Mouse (Mus musculus): ENCODE data around the gene Hsd17b2. TPM values are rescaled to one million over a fixed set of nuclear protein-coding genes. Genes with fewer than 3 reads are reported as not detected.

The Hsd17b2 gene
- polyA plus RNA-seq, 1 experiment = 0.61 TPM

GRCm38 (mm10) chr8:117672558-117672957 lies 29.1 kb upstream of the Hsd17b2 start:
- Histone ChIP-seq H3K9me3 (replicated peaks; ENCODE audit: control insufficient read depth, insufficient read depth, low read length, poor library complexity, severe bottlenecking) (0 out of 2 replicates have a peak, but pooled peaks cover 5% of the 10 kb centered on the region), H3K4me1 (ENCODE audit: control insufficient read depth, insufficient read depth, low read length) (no peaks in the 10 kb centered on the region), H3K36me3 (ENCODE audit: control insufficient read depth, insufficient read depth, low read length, poor library complexity, severe bottlenecking) (no peaks in the 10 kb centered on the region), H3K9ac (ENCODE audit: low read depth, poor library complexity, severe bottlenecking) (no peak overlapping the region), H3K4me3 (ENCODE audit: low read depth, low read length) (no peak overlapping the region), H3K27me3 (ENCODE audit: control insufficient read depth, insufficient read depth, low read length, poor library complexity, severe bottlenecking) (no peaks in the 10 kb centered on the region), H3K27ac (ENCODE audit: insufficient read depth, low read length) (no peak overlapping the region)
- TF ChIP-seq CTCF (IDR thresholded peaks at IDR 0.05; ENCODE audit: low read depth, low read length) = no peak
- TF ChIP-seq EP300 (IDR thresholded peaks at IDR 0.05; ENCODE audit: insufficient read depth, low read depth, low read length) = no peak
- no peak for TF ChIP-seq POLR2A (IDR thresholded peaks at IDR 0.05; ENCODE audit: insufficient read depth, low read length)

DNA sequence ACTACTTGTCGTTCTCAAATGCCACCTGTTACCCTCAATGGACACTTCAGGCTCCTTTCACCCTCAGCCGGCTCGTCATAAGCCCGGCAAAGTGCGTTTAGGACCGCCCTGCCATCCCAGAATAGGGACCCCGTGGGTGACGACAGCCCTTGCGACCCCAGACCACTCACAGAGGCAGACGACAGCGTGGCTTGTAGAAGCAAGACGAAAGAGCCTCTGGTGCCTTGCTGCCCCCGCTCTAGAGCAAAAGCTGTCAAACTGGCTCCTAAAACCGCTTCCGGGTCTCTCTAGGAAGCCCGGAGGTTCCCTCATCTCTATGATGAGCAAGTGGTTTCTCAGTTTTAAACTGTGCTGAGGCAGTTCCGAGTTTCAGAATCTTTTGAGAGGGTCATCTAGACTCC lies 28.3 kb upstream of the Hsd17b2 start, which contains the start of gene Sdr42e1:
Sdr42e1 (minus strand) TSS at position 260 of the 401 bp plus-strand sequence.
- TF ChIP-seq CTCF (IDR thresholded peaks at IDR 0.05; ENCODE audit: low read depth, low read length) (no peak), POLR2A (IDR thresholded peaks at IDR 0.05; ENCODE audit: insufficient read depth, low read length) (no peak), EP300 (IDR thresholded peaks at IDR 0.05; ENCODE audit: insufficient read depth, low read depth, low read length) (no peak)
- H3K9ac ChIP-seq (ENCODE audit: low read depth, poor library complexity, severe bottlenecking) = no peak within 1 kb of the TSS
- no peaks in the 10 kb centered on the region for H3K4me1 ChIP-seq (ENCODE audit: control insufficient read depth, insufficient read depth, low read length)
- H3K27ac ChIP-seq (ENCODE audit: insufficient read depth, low read length) = no peak within 1 kb of the TSS
- H3K9me3 ChIP-seq (replicated peaks; ENCODE audit: control insufficient read depth, insufficient read depth, low read length, poor library complexity, severe bottlenecking) = 0 out of 2 replicates have a peak, but pooled peaks cover 5% of the 10 kb centered on the region
- no peaks in the 10 kb centered on the region for H3K27me3 ChIP-seq (ENCODE audit: control insufficient read depth, insufficient read depth, low read length, poor library complexity, severe bottlenecking)
- no peaks in the 10 kb centered on the region for H3K36me3 ChIP-seq (ENCODE audit: control insufficient read depth, insufficient read depth, low read length, poor library complexity, severe bottlenecking)
- H3K4me3 ChIP-seq (ENCODE audit: low read depth, low read length) = peak within 1 kb of the TSS; percentile 37

- Histone ChIP-seq H3K27me3 (ENCODE audit: control insufficient read depth, insufficient read depth, low read length, poor library complexity, severe bottlenecking) (no peaks in the 10 kb centered on the region), H3K9ac (ENCODE audit: low read depth, poor library complexity, severe bottlenecking) (no peak overlapping the region), H3K9me3 (replicated peaks; ENCODE audit: control insufficient read depth, insufficient read depth, low read length, poor library complexity, severe bottlenecking) (no peaks in the 10 kb centered on the region), H3K4me1 (ENCODE audit: control insufficient read depth, insufficient read depth, low read length) (no peaks in the 10 kb centered on the region), H3K27ac (ENCODE audit: insufficient read depth, low read length) (no peak overlapping the region), H3K36me3 (ENCODE audit: control insufficient read depth, insufficient read depth, low read length, poor library complexity, severe bottlenecking) (no peaks in the 10 kb centered on the region), H3K4me3 (ENCODE audit: low read depth, low read length) (no peak overlapping the region)
- no peak for TF ChIP-seq CTCF (IDR thresholded peaks at IDR 0.05; ENCODE audit: low read depth, low read length)
- TF ChIP-seq EP300 (IDR thresholded peaks at IDR 0.05; ENCODE audit: insufficient read depth, low read depth, low read length) = no peak
- no peak for TF ChIP-seq POLR2A (IDR thresholded peaks at IDR 0.05; ENCODE audit: insufficient read depth, low read length)
These were observed 26.5 kb upstream of the Hsd17b2 start for GRCm38 (mm10) chr8:117675171-117675570.

GRCm38 (mm10) chr8:117676460-117676859 lies 25.2 kb upstream of the Hsd17b2 start:
- Histone ChIP-seq H3K4me3 (ENCODE audit: low read depth, low read length) (no peak overlapping the region), H3K4me1 (ENCODE audit: control insufficient read depth, insufficient read depth, low read length) (no peaks in the 10 kb centered on the region), H3K36me3 (ENCODE audit: control insufficient read depth, insufficient read depth, low read length, poor library complexity, severe bottlenecking) (no peaks in the 10 kb centered on the region), H3K27ac (ENCODE audit: insufficient read depth, low read length) (no peak overlapping the region), H3K9ac (ENCODE audit: low read depth, poor library complexity, severe bottlenecking) (no peak overlapping the region), H3K27me3 (ENCODE audit: control insufficient read depth, insufficient read depth, low read length, poor library complexity, severe bottlenecking) (no peaks in the 10 kb centered on the region), H3K9me3 (replicated peaks; ENCODE audit: control insufficient read depth, insufficient read depth, low read length, poor library complexity, severe bottlenecking) (no peaks in the 10 kb centered on the region)
- TF ChIP-seq CTCF (IDR thresholded peaks at IDR 0.05; ENCODE audit: low read depth, low read length) (no peak), POLR2A (IDR thresholded peaks at IDR 0.05; ENCODE audit: insufficient read depth, low read length) (no peak), EP300 (IDR thresholded peaks at IDR 0.05; ENCODE audit: insufficient read depth, low read depth, low read length) (no peak)

DNA sequence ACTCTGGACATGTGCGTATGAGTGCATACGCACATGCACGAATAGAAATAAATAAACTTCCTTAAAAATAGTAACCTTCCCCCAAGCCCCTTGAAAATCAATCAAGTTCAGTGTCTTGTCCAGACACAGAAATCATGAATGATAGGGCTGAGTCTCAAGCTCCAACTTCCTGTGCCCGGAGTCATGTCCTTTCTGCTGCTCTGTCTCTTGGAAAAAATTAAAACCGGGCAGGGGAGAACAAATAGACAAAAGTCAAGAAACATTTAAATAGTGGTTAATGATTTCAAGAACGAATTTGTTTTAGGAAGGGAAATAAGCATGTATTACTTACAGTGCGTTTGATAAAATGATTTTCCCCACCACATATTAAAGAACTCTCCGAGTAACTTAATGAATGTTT lies 24.7 kb upstream of the Hsd17b2 start:
- Histone ChIP-seq H3K9me3 (replicated peaks; ENCODE audit: control insufficient read depth, insufficient read depth, low read length, poor library complexity, severe bottlenecking) (no peaks in the 10 kb centered on the region), H3K4me1 (ENCODE audit: control insufficient read depth, insufficient read depth, low read length) (no peaks in the 10 kb centered on the region), H3K27ac (ENCODE audit: insufficient read depth, low read length) (no peak overlapping the region), H3K4me3 (ENCODE audit: low read depth, low read length) (no peak overlapping the region), H3K27me3 (ENCODE audit: control insufficient read depth, insufficient read depth, low read length, poor library complexity, severe bottlenecking) (no peaks in the 10 kb centered on the region), H3K36me3 (ENCODE audit: control insufficient read depth, insufficient read depth, low read length, poor library complexity, severe bottlenecking) (no peaks in the 10 kb centered on the region), H3K9ac (ENCODE audit: low read depth, poor library complexity, severe bottlenecking) (no peak overlapping the region)
- no peak for TF ChIP-seq CTCF (IDR thresholded peaks at IDR 0.05; ENCODE audit: low read depth, low read length)
- no peak for TF ChIP-seq POLR2A (IDR thresholded peaks at IDR 0.05; ENCODE audit: insufficient read depth, low read length)
- no peak for TF ChIP-seq EP300 (IDR thresholded peaks at IDR 0.05; ENCODE audit: insufficient read depth, low read depth, low read length)

GRCm38 (mm10) chr8:117678650-117679049 lies 23.1 kb upstream of the Hsd17b2 start:
- H3K36me3 ChIP-seq (ENCODE audit: control insufficient read depth, insufficient read depth, low read length, poor library complexity, severe bottlenecking) = no peaks in the 10 kb centered on the region
- H3K4me1 ChIP-seq (ENCODE audit: control insufficient read depth, insufficient read depth, low read length) = no peaks in the 10 kb centered on the region
- no peaks in the 10 kb centered on the region for H3K9me3 ChIP-seq (replicated peaks; ENCODE audit: control insufficient read depth, insufficient read depth, low read length, poor library complexity, severe bottlenecking)
- no peak overlapping the region for H3K4me3 ChIP-seq (ENCODE audit: low read depth, low read length)
- H3K27ac ChIP-seq (ENCODE audit: insufficient read depth, low read length) = no peak overlapping the region
- H3K27me3 ChIP-seq (ENCODE audit: control insufficient read depth, insufficient read depth, low read length, poor library complexity, severe bottlenecking) = no peaks in the 10 kb centered on the region
- H3K9ac ChIP-seq (ENCODE audit: low read depth, poor library complexity, severe bottlenecking) = no peak overlapping the region
- TF ChIP-seq CTCF (IDR thresholded peaks at IDR 0.05; ENCODE audit: low read depth, low read length) (no peak), POLR2A (IDR thresholded peaks at IDR 0.05; ENCODE audit: insufficient read depth, low read length) (no peak), EP300 (IDR thresholded peaks at IDR 0.05; ENCODE audit: insufficient read depth, low read depth, low read length) (no peak)

Data from ES-Bruce4 (cell line).